Mouse (Mus musculus) lung, postnatal 0 days (tissue): Measurements from ENCODE around the gene Smg6. TPM values are rescaled to one million over a fixed set of nuclear protein-coding genes. Genes with fewer than 3 reads are reported as not detected.
A peak's percentile ranks its signal among the peaks of the same experiment; 100 is the strongest.

ENCODE experiments used
- ATAC-seq: fragments of 200-750 bp; cut with Nextera tagmentation; 2 replicates; pipeline ENCODE4 v1.8.0; 2017; ENCODE audit warnings: moderate library complexity
- DNase-seq: peaks from one replicate; pipeline ENCODE4 v3.0.0-alpha.2; 2016; ENCODE audit warnings: low spot score
- H3K27ac ChIP-seq: fragments of 300-500 bp; sonication (generic); 2 replicates; pipeline ENCODE4 v1.5.1; 2014; ENCODE audit warnings: antibody characterized with exemption, mild to moderate bottlenecking, low read length, mixed read lengths
- H3K27me3 ChIP-seq: fragments of 300-500 bp; sonication (generic); replicated peaks from 2 replicates; pipeline ENCODE4 v1.6.1; 2014; ENCODE audit warnings: low read length, mixed read lengths; ENCODE audit not compliant: insufficient read depth
- H3K36me3 ChIP-seq: fragments of 300-500 bp; sonication (generic); 2 replicates; pipeline ENCODE4 v1.6.1; 2014; ENCODE audit warnings: low read length, mixed read lengths; ENCODE audit not compliant: insufficient read depth
- H3K4me1 ChIP-seq: fragments of 300-500 bp; sonication (generic); 2 replicates; pipeline ENCODE4 v1.6.1; 2014; ENCODE audit warnings: antibody characterized with exemption, low read depth, low read length, mixed read lengths; ENCODE audit not compliant: insufficient read depth
- H3K4me2 ChIP-seq: fragments of 300-500 bp; sonication (generic); replicated peaks from 2 replicates; pipeline ENCODE4 v1.6.1; 2014; ENCODE audit warnings: low read depth, mild to moderate bottlenecking, low read length, moderate library complexity, mixed read lengths
- H3K4me3 ChIP-seq: fragments of 300-500 bp; sonication (generic); 2 replicates; pipeline ENCODE4 v1.5.1; 2014; ENCODE audit warnings: low read depth, low read length
- H3K9ac ChIP-seq: fragments of 300-500 bp; sonication (generic); replicated peaks from 2 replicates; pipeline ENCODE4 v1.6.1; 2014; ENCODE audit warnings: low read depth, mild to moderate bottlenecking
- H3K9me3 ChIP-seq: fragments of 300-500 bp; sonication (generic); 2 replicates; pipeline ENCODE4 v1.6.1; 2016; ENCODE audit warnings: low read length, mixed read lengths
- CTCF ChIP-seq: IDR thresholded peaks from 2 replicates; pipeline ENCODE4 v1.5.1; 2016; ENCODE audit warnings: antibody characterized with exemption, mild to moderate bottlenecking
- EP300 ChIP-seq: IDR thresholded peaks from 2 replicates; pipeline ENCODE4 v1.6.1; 2016; ENCODE audit warnings: antibody characterized with exemption, mild to moderate bottlenecking, control low read depth
- WGBS: fragments of 180-500 bp; shearing (Covaris S2); extraction: QIAGEN DNeasy Blood & Tissue Kit; methylation state at CpG from one replicate; pipeline ENCODE4 v1.1.7; 2014; 5-methylcytosine and 5-hydroxymethylcytosine counted together
- polyA plus RNA-seq: library from polyadenylated mRNA; unstranded; fragments of >200 nt; fragmentation: Nextera tagmentation; extraction: Ambion mirVana; gene quantifications from 2 replicates; pipeline ENCODE4 v1.2.1, GENCODE M21; 2015

Smg6 gene
- polyA plus RNA-seq, 1 experiment from 2014 or later = 9.9 TPM

GRCm38 (mm10) chr11:75152603-75153557 lies 227.3 kb downstream of the Smg6 start:
- peak; percentile 75 for ATAC-seq
- Histone ChIP-seq H3K27ac (peak overlapping the region; percentile 73), H3K4me3 (no peak overlapping the region), H3K4me2 (no peak overlapping the region), H3K36me3 (no peaks in the 10 kb centered on the region), H3K4me1 (peaks cover 9% of the 10 kb centered on the region; the same call in 1 of the 2 replicates), H3K9me3 (no peaks in the 10 kb centered on the region), H3K27me3 (no peaks in the 10 kb centered on the region), H3K9ac (no peak overlapping the region)
- TF ChIP-seq CTCF = peak; percentile 15; the same call in 1 of the 2 replicates
- TF ChIP-seq EP300 = peak; percentile 71
- peak; percentile 76 for DNase-seq
- whole genome bisulfite sequencing = 25% methylated on average over 18 of the region's 18 CpGs

GRCm38 (mm10) chr11:75154053-75154585 lies 228.5 kb downstream of the Smg6 start:
- TF ChIP-seq EP300 = no peak
- peak; percentile 42 for TF ChIP-seq CTCF
- Histone ChIP-seq H3K9me3 (no peaks in the 10 kb centered on the region), H3K27ac (0 out of 2 replicates have a peak overlapping the region, but pooled peaks have one; percentile 16), H3K36me3 (no peaks in the 10 kb centered on the region), H3K4me3 (no peak overlapping the region), H3K9ac (no peak overlapping the region), H3K4me2 (no peak overlapping the region), H3K4me1 (peaks cover 15% of the 10 kb centered on the region; the same call in 1 of the 2 replicates), H3K27me3 (no peaks in the 10 kb centered on the region)
- ATAC-seq (no peak), DNase-seq (peak; percentile 49)
- 59% methylated on average over 6 of the region's 6 CpGs for WGBS

- H3K4me3 ChIP-seq = no peak overlapping the region
- H3K36me3 ChIP-seq = 0 out of 2 replicates have a peak, but pooled peaks cover 5% of the 10 kb centered on the region
- H3K9me3 ChIP-seq = no peaks in the 10 kb centered on the region
- no peak for TF ChIP-seq CTCF
- H3K27ac ChIP-seq = peak overlapping the region; percentile 52; the same call in 1 of the 2 replicates
- no peak overlapping the region for H3K4me2 ChIP-seq
- H3K9ac ChIP-seq = no peak overlapping the region
- no peak for ATAC-seq
- H3K27me3 ChIP-seq = no peaks in the 10 kb centered on the region
- DNase-seq = no peak
- 37% methylated on average over 6 of the region's 6 CpGs for WGBS
- H3K4me1 ChIP-seq = peaks cover 15% of the 10 kb centered on the region; the same call in 1 of the 2 replicates
Measured at GRCm38 (mm10) chr11:75155985-75156384, 230.4 kb downstream of the Smg6 start.

- WGBS = 32% methylated on average over 5 of the region's 5 CpGs
- H3K27me3 ChIP-seq = no peaks in the 10 kb centered on the region
- H3K27ac ChIP-seq = peak overlapping the region; percentile 52; the same call in 1 of the 2 replicates
- H3K9me3 ChIP-seq = no peaks in the 10 kb centered on the region
- no peak overlapping the region for H3K4me2 ChIP-seq
- ATAC-seq = no peak
- TF ChIP-seq CTCF = no peak
- TF ChIP-seq EP300 = no peak
- no peak overlapping the region for H3K9ac ChIP-seq
- DNase-seq = peak; percentile 57
- H3K4me1 ChIP-seq = peaks cover 15% of the 10 kb centered on the region; the same call in 1 of the 2 replicates
- H3K4me3 ChIP-seq = no peak overlapping the region
- 0 out of 2 replicates have a peak, but pooled peaks cover 5% of the 10 kb centered on the region for H3K36me3 ChIP-seq
Measured at GRCm38 (mm10) chr11:75156416-75156815, 230.8 kb downstream of the Smg6 start.

- H3K9me3 ChIP-seq = no peaks in the 10 kb centered on the region
- TF ChIP-seq EP300 (no peak), CTCF (no peak)
- H3K4me2 ChIP-seq = no peak overlapping the region
- no peak overlapping the region for H3K9ac ChIP-seq
- H3K4me3 ChIP-seq = no peak overlapping the region
- 0 out of 2 replicates have a peak overlapping the region, but pooled peaks have one; percentile 35 for H3K27ac ChIP-seq
- H3K36me3 ChIP-seq = 0 out of 2 replicates have a peak, but pooled peaks cover 5% of the 10 kb centered on the region
- no peak for ATAC-seq
- no peak for DNase-seq
- H3K27me3 ChIP-seq = no peaks in the 10 kb centered on the region
- H3K4me1 ChIP-seq = peaks cover 15% of the 10 kb centered on the region; the same call in 1 of the 2 replicates
- WGBS = 36% methylated on average over 4 of the region's 4 CpGs
Measured at GRCm38 (mm10) chr11:75157037-75157436, 231.4 kb downstream of the Smg6 start.

- 32% methylated on average over 2 of the region's 2 CpGs for WGBS
- peaks cover 9% of the 10 kb centered on the region for H3K36me3 ChIP-seq
- H3K9me3 ChIP-seq = no peaks in the 10 kb centered on the region
- ATAC-seq (no peak), DNase-seq (no peak)
- TF ChIP-seq CTCF = no peak
- TF ChIP-seq EP300 = no peak
- no peaks in the 10 kb centered on the region for H3K27me3 ChIP-seq
- H3K4me3 ChIP-seq = no peak overlapping the region
- no peak overlapping the region for H3K4me2 ChIP-seq
- H3K9ac ChIP-seq = no peak overlapping the region
- H3K4me1 ChIP-seq = peaks cover 15% of the 10 kb centered on the region; the same call in 1 of the 2 replicates
- no peak overlapping the region for H3K27ac ChIP-seq
Measured at GRCm38 (mm10) chr11:75157901-75158300, 232.3 kb downstream of the Smg6 start.
